Mouse (Mus musculus) embryonic fibroblast, embryonic 13.5 days (primary cell): Measurements from ENCODE around the gene Tmem88b.

ENCODE experiments used
- CTCF ChIP-seq: IDR thresholded peaks from 2 replicates; pipeline ENCODE4 v1.5.1; 2011; ENCODE audit warnings: mild to moderate bottlenecking, control low read depth, low read length, moderate library complexity, borderline replicate concordance; ENCODE audit not compliant: insufficient read depth
- POLR2A ChIP-seq: IDR thresholded peaks from 2 replicates; pipeline ENCODE4 v1.6.1; 2011; ENCODE audit warnings: low read depth, mild to moderate bottlenecking, control low read depth, low read length, moderate library complexity

DNA sequence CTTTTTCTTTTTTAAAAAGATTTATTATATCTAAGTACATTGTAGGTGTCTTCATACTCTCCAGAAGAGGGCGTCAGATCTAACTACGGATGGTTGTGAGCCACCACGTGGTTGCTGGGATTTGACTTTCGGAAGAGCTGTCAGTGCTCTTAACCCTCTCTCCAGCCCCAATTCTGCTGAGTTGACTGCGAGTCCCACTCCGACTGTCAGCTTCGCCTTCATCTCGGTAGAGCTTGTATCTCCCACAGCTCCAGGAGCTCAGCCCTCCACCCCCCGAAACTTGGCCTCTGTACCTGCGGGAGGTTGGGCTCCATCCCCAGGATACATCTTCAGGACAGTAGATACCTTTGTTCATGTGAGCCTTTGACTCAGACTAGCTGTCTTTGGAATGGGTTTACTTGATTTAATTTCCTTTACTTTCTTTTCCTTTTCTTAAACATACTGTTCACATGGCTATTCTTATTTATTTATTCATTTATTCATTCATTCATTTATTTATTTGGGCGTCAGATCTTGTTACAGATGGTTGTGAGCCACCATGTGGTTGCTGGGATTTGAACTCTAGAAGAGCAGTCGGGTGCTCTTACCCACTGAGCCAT is 17.2 kb upstream of the Tmem88b start, which contains the start of gene Mrpl20:
- TF ChIP-seq CTCF (no peak), POLR2A (0 out of 2 replicates have a peak, but pooled peaks have one; percentile 12)
